In the genomic region with DNA sequence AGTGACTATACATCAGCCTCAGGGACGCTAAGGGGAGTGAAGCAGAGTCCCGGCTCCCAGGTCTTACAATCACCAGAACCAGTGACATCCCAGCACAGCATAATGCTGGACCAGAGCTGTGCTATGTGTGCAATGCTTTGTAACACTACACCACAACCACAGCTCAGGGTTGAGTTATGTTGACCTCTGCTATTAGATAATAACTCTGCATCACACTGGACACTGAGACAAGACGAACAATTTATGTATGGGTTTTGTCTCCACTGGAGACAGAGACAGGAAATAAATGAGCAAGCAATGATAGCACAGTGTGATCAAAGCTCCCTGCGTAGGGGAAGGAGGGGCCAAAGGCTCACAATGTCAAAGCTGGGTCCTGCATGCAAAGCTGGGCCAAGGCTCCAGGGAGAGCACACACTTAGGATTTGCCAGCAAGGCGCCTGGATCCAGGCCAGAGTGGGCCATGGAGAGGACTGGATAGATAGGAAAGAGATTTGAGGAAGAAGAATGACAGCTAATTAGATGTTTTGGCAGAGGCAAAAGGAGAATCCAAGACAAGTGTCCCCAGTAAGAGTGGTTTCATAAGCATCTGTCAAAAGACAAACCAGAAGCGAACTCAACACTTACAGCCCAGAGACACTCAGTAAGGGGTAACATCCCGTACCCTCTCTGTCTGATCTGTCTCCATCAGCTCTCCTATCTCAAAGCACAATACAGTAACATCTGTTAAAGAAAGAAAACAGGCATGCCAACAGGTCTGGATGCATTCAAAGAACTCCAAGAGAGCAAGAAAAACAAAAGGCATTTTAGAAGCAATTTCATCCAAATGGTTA, we compare ENCODE assay signal across 10 mouse cellular contexts. TPM values are rescaled to one million over a fixed set of nuclear protein-coding genes. Genes with fewer than 3 reads are reported as not detected.
DNase-seq lines count a peak whose midpoint lies in the region; ATAC-seq and TF ChIP-seq lines count a peak whose summit lies in the region.
"Had no signal": no experiment of that assay in that cellular context is flagged by ENCODE, and none has a peak within 500 bp of the region (broad histone marks: within the 10 kb centered on the region; RNA-seq: fewer than 3 reads in every experiment).

No protein-coding gene starts in this region.

- 0 out of 2 replicates have a peak overlapping the region, but pooled peaks have one; percentile 5 for H3K9ac ChIP-seq in heart, embryonic 11.5 days (ENCODE audit: low read depth, low read length)
- H3K9ac ChIP-seq in embryonic facial prominence, embryonic 14.5 days (ENCODE audit: low read depth, low read length) = no peak overlapping the region
- no peak overlapping the region for H3K9ac ChIP-seq in liver, embryonic 15.5 days
- H3K9ac ChIP-seq: liver, embryonic 14.5 days had no signal

- H3K4me2 ChIP-seq in heart, embryonic 11.5 days = peak overlapping the region; percentile 14; the same call in 1 of the 2 replicates
- H3K4me2 ChIP-seq in embryonic facial prominence, embryonic 14.5 days (ENCODE audit: low read depth, low read length) = no peak overlapping the region
- H3K4me2 ChIP-seq in liver, embryonic 15.5 days = no peak overlapping the region

- no peak for DNase-seq in heart, postnatal 25 days (ENCODE audit: low spot score)
- peak; percentile 65 for DNase-seq in Muller cell, postnatal 12 days (ENCODE audit: inconsistent ontology term)
- peak; percentile 8 for DNase-seq in embryonic facial prominence, embryonic 14.5 days (ENCODE audit: low spot score)
- DNase-seq in thymus, postnatal 36 days = no peak
- no peak for DNase-seq in gastrocnemius, adult 2 months
- DNase-seq in gastrocnemius, postnatal 4 days (ENCODE audit: low spot score in 2 of 2) = no peak
- DNase-seq: gastrocnemius, postnatal 14 days had no signal

- TF ChIP-seq CTCF in gastrocnemius, adult 2 months (IDR thresholded peaks at IDR 0.05) = no peak

- intact Hi-C loops in heart, postnatal 25 days (cut with DNase I) = no loop called here
- intact Hi-C loops in gastrocnemius, adult 2 months (cut with DNase I) = no loop called here

- ATAC-seq in heart, embryonic 11.5 days (replicated peaks; ENCODE audit: insufficient number of reproducible peaks, low FRiP score, low TSS enrichment) = peak; percentile 75
- ATAC-seq in embryonic facial prominence, embryonic 14.5 days (ENCODE audit: low read depth) = no peak
- 0 out of 2 replicates have a peak, but pooled peaks have one; percentile 28 for ATAC-seq in liver, embryonic 15.5 days (ENCODE audit: insufficient read depth)

- no peaks in the 10 kb centered on the region for H3K9me3 ChIP-seq in heart, embryonic 11.5 days (replicated peaks; ENCODE audit: control insufficient read depth, low read length)
- H3K9me3 ChIP-seq in embryonic facial prominence, embryonic 14.5 days (ENCODE audit: control insufficient read depth, low read length) = no peaks in the 10 kb centered on the region
- no peaks in the 10 kb centered on the region for H3K9me3 ChIP-seq in liver, embryonic 15.5 days (replicated peaks)

- H3K27ac ChIP-seq in heart, embryonic 11.5 days (ENCODE audit: low read depth, low read length) = no peak overlapping the region
- no peak overlapping the region for H3K27ac ChIP-seq in embryonic facial prominence, embryonic 14.5 days (replicated peaks; ENCODE audit: low read depth, low read length)
- H3K27ac ChIP-seq in liver, embryonic 15.5 days (replicated peaks) = no peak overlapping the region
- H3K27ac ChIP-seq in gastrocnemius, adult 2 months = no peak overlapping the region
- H3K27ac ChIP-seq: liver, embryonic 14.5 days had no signal

- 19% methylated on average over 7 of the region's 7 CpGs for WGBS in heart, embryonic 11.5 days (ENCODE audit: insufficient replicate concordance)
- 28% methylated on average over 7 of the region's 7 CpGs for WGBS in embryonic facial prominence, embryonic 14.5 days
- 39% methylated on average over 7 of the region's 7 CpGs for WGBS in liver, embryonic 15.5 days (ENCODE audit: insufficient replicate concordance)

- H3K36me3 ChIP-seq in heart, embryonic 11.5 days (ENCODE audit: control insufficient read depth, insufficient read depth, low read length) = no peaks in the 10 kb centered on the region
- H3K36me3 ChIP-seq in embryonic facial prominence, embryonic 14.5 days (ENCODE audit: control insufficient read depth, insufficient read depth, low read length) = no peaks in the 10 kb centered on the region
- H3K36me3 ChIP-seq in liver, embryonic 15.5 days (replicated peaks) = no peaks in the 10 kb centered on the region

- H3K4me1 ChIP-seq in heart, embryonic 11.5 days (ENCODE audit: control insufficient read depth, insufficient read depth, low read length) = peaks cover 18% of the 10 kb centered on the region
- H3K4me1 ChIP-seq in embryonic facial prominence, embryonic 14.5 days (ENCODE audit: control insufficient read depth, insufficient read depth, low read length) = 0 out of 2 replicates have a peak, but pooled peaks cover 11% of the 10 kb centered on the region
- H3K4me1 ChIP-seq in liver, embryonic 15.5 days (replicated peaks) = no peaks in the 10 kb centered on the region

- no peaks in the 10 kb centered on the region for H3K27me3 ChIP-seq in heart, embryonic 11.5 days (ENCODE audit: control insufficient read depth, insufficient read depth, low read length)
- H3K27me3 ChIP-seq in embryonic facial prominence, embryonic 14.5 days (replicated peaks; ENCODE audit: control insufficient read depth, insufficient read depth, low read length) = no peaks in the 10 kb centered on the region
- H3K27me3 ChIP-seq in liver, embryonic 15.5 days = peaks cover 8% of the 10 kb centered on the region

- no peak overlapping the region for H3K4me3 ChIP-seq in heart, embryonic 11.5 days (ENCODE audit: low read depth, low read length)
- H3K4me3 ChIP-seq in embryonic facial prominence, embryonic 14.5 days (ENCODE audit: low read depth, low read length) = no peak overlapping the region
- no peak overlapping the region for H3K4me3 ChIP-seq in liver, embryonic 15.5 days (replicated peaks)
- no peak overlapping the region for H3K4me3 ChIP-seq in gastrocnemius, adult 2 months

RNA-seq across cellular contexts. Expression of gene Slc22a1, which starts 43.6 kb away (rescaled TPM):
- polyA plus RNA-seq in heart, embryonic 11.5 days (2014; fragmentation: Nextera tagmentation; extraction: Ambion mirVana) = 0.82 and 2.1 TPM in 2 replicates
- 10 to 100 TPM; 11.3 to 12.8 TPM for total RNA-seq in heart, postnatal 25 days (2021)
- 0.31 and 0.38 TPM in 2 replicates for polyA plus RNA-seq in embryonic facial prominence, embryonic 14.5 days (2014; fragmentation: Nextera tagmentation; extraction: Ambion mirVana)
- 0.05 TPM in 1 of 2 replicates, not detected in the other for polyA plus RNA-seq in liver, embryonic 15.5 days (2015; fragmentation: Nextera tagmentation; extraction: Ambion mirVana)
- under 1 TPM in 1 of 2 experiments, not detected in 1; 0.42 TPM for total RNA-seq in gastrocnemius, adult 2 months (2021)
- total RNA-seq in gastrocnemius, postnatal 4 days (2021) = not detected
- total RNA-seq: gastrocnemius, postnatal 14 days had no signal

RNA-seq across cellular contexts. Expression of gene Slc22a2, which starts 48.1 kb away (rescaled TPM):
- not detected in 2 replicates for polyA plus RNA-seq in heart, embryonic 11.5 days (2014; fragmentation: Nextera tagmentation; extraction: Ambion mirVana)
- total RNA-seq in heart, postnatal 25 days (2021) = not detected
- 0.17 and 0.50 TPM in 2 replicates for polyA plus RNA-seq in embryonic facial prominence, embryonic 14.5 days (2014; fragmentation: Nextera tagmentation; extraction: Ambion mirVana)
- polyA plus RNA-seq in liver, embryonic 15.5 days (2015; fragmentation: Nextera tagmentation; extraction: Ambion mirVana) = not detected in 2 replicates
- not detected for total RNA-seq in gastrocnemius, adult 2 months (2021)
- under 1 TPM in 1 of 2 experiments, not detected in 1; 0.12 TPM for total RNA-seq in gastrocnemius, postnatal 4 days (2021)
- total RNA-seq: gastrocnemius, postnatal 14 days had no signal

Comparison
In these comparisons a context has a peak if more than half of its experiments do, and no peak if none do; other contexts are left out.
1. DNase-seq: peak in Muller cell, postnatal 12 days (single experiment) and embryonic facial prominence, embryonic 14.5 days (single experiment); none in heart, postnatal 25 days (single experiment), thymus, postnatal 36 days (0 of 2), gastrocnemius, adult 2 months (single experiment) and gastrocnemius, postnatal 4 days (0 of 2).
2. RNA of gene Slc22a1, which starts 43.6 kb away (total RNA-seq): 11.3 to 12.8 TPM in heart, postnatal 25 days; 0.42 TPM in gastrocnemius, adult 2 months and not detected in gastrocnemius, postnatal 4 days; every median in the first group is over 4 times any median in the second.